Comparison of ENCODE assay signal across 8 mouse cellular contexts in genomic region chr6:30048163-30048500, GRCm38 (mm10). TPM values are rescaled to one million over a fixed set of nuclear protein-coding genes. Genes with fewer than 3 reads are reported as not detected.
DNase-seq lines count a peak whose midpoint lies in the region; ATAC-seq lines count a peak whose summit lies in the region.

No protein-coding gene starts in this region.

- peak overlapping the region; percentile 99 for H3K9ac ChIP-seq in lung, embryonic 15.5 days
- H3K9ac ChIP-seq in embryonic facial prominence, embryonic 15.5 days: peak overlapping the region; percentile 95
- peak overlapping the region; percentile 100 for H3K9ac ChIP-seq in limb, embryonic 13.5 days
- H3K9ac ChIP-seq in stomach, embryonic 14.5 days (replicated peaks; ENCODE audit: low read depth, low read length): peak overlapping the region; percentile 100

- H3K4me3 ChIP-seq in lung, embryonic 15.5 days: peak overlapping the region; percentile 99
- peak overlapping the region; percentile 87 for H3K4me3 ChIP-seq in embryonic facial prominence, embryonic 15.5 days (replicated peaks)
- H3K4me3 ChIP-seq in limb, embryonic 13.5 days: peak overlapping the region; percentile 99
- peak overlapping the region; percentile 97 for H3K4me3 ChIP-seq in stomach, embryonic 14.5 days (ENCODE audit: low read depth, low read length)

- peak; percentile 83 for ATAC-seq in lung, embryonic 15.5 days (ENCODE audit: borderline replicate concordance, extremely low read depth, low FRiP score, low TSS enrichment)
- ATAC-seq in embryonic facial prominence, embryonic 15.5 days (ENCODE audit: insufficient number of reproducible peaks, low FRiP score, low TSS enrichment, low read depth): no peak
- ATAC-seq in limb, embryonic 13.5 days (ENCODE audit: low FRiP score, low read depth): no peak
- ATAC-seq in stomach, embryonic 14.5 days (ENCODE audit: insufficient number of reproducible peaks, insufficient read depth, low FRiP score, low read depth): no peak; the same call in 1 of the 2 replicates

- DNase-seq in lung, postnatal 10 days: no peak
- DNase-seq in layer of hippocampus, adult 11-12 months (ENCODE audit: low spot score): no peak
- no peak for DNase-seq in thymus, postnatal 14 days
- DNase-seq in kidney, postnatal 36 days: no peak

- peak overlapping the region; percentile 100 for H3K27ac ChIP-seq in lung, embryonic 15.5 days
- H3K27ac ChIP-seq in embryonic facial prominence, embryonic 15.5 days (replicated peaks): peak overlapping the region; percentile 99
- H3K27ac ChIP-seq in limb, embryonic 13.5 days: peak overlapping the region; percentile 100
- H3K27ac ChIP-seq in stomach, embryonic 14.5 days (ENCODE audit: low read length): peak overlapping the region; percentile 100

- WGBS in lung, embryonic 15.5 days: 2% methylated on average over 38 of the region's 45 CpGs
- under 1% methylated on average over 37 of the region's 45 CpGs for WGBS in embryonic facial prominence, embryonic 15.5 days
- under 1% methylated on average over 29 of the region's 45 CpGs for WGBS in limb, embryonic 13.5 days
- WGBS in stomach, embryonic 14.5 days: 2% methylated on average over 36 of the region's 45 CpGs

- H3K36me3 ChIP-seq in lung, embryonic 15.5 days: no peaks in the 10 kb centered on the region
- no peaks in the 10 kb centered on the region for H3K36me3 ChIP-seq in embryonic facial prominence, embryonic 15.5 days
- peaks cover 6% of the 10 kb centered on the region for H3K36me3 ChIP-seq in limb, embryonic 13.5 days
- H3K36me3 ChIP-seq in stomach, embryonic 14.5 days (ENCODE audit: control insufficient read depth, insufficient read depth, low read length): no peaks in the 10 kb centered on the region; the same call in 1 of the 2 replicates

- no peaks in the 10 kb centered on the region for H3K27me3 ChIP-seq in lung, embryonic 15.5 days
- H3K27me3 ChIP-seq in embryonic facial prominence, embryonic 15.5 days: no peaks in the 10 kb centered on the region
- H3K27me3 ChIP-seq in limb, embryonic 13.5 days: no peaks in the 10 kb centered on the region
- no peaks in the 10 kb centered on the region for H3K27me3 ChIP-seq in stomach, embryonic 14.5 days (ENCODE audit: control insufficient read depth, insufficient read depth, low read length)

- peak overlapping the region; percentile 68 for H3K4me2 ChIP-seq in lung, embryonic 15.5 days
- H3K4me2 ChIP-seq in embryonic facial prominence, embryonic 15.5 days (replicated peaks): peak overlapping the region; percentile 72
- peak overlapping the region; percentile 84 for H3K4me2 ChIP-seq in limb, embryonic 13.5 days (replicated peaks)
- peak overlapping the region; percentile 68 for H3K4me2 ChIP-seq in stomach, embryonic 14.5 days (replicated peaks; ENCODE audit: low read depth, low read length)

- peaks cover 20% of the 10 kb centered on the region for H3K4me1 ChIP-seq in lung, embryonic 15.5 days
- H3K4me1 ChIP-seq in embryonic facial prominence, embryonic 15.5 days: peaks cover 27% of the 10 kb centered on the region
- H3K4me1 ChIP-seq in limb, embryonic 13.5 days: peaks cover 26% of the 10 kb centered on the region
- peaks cover 11% of the 10 kb centered on the region for H3K4me1 ChIP-seq in stomach, embryonic 14.5 days (ENCODE audit: control insufficient read depth, insufficient read depth, low read length)

- H3K9me3 ChIP-seq in lung, embryonic 15.5 days: no peaks in the 10 kb centered on the region
- no peaks in the 10 kb centered on the region for H3K9me3 ChIP-seq in embryonic facial prominence, embryonic 15.5 days (replicated peaks)
- no peaks in the 10 kb centered on the region for H3K9me3 ChIP-seq in limb, embryonic 13.5 days
- no peaks in the 10 kb centered on the region for H3K9me3 ChIP-seq in stomach, embryonic 14.5 days (ENCODE audit: control insufficient read depth, low read depth, low read length)

RNA-seq across cellular contexts. Expression of gene Nrf1, which starts 0.3 kb away (rescaled TPM):
- 59.9 and 62.5 TPM in 2 replicates for polyA plus RNA-seq in lung, embryonic 15.5 days (2015; fragmentation: Nextera tagmentation; extraction: Ambion mirVana)
- polyA plus RNA-seq in embryonic facial prominence, embryonic 15.5 days (2015; fragmentation: Nextera tagmentation; extraction: Ambion mirVana): 49.5 and 55.1 TPM in 2 replicates
- 67.4 and 70.2 TPM in 2 replicates for polyA plus RNA-seq in limb, embryonic 13.5 days (2015; fragmentation: Nextera tagmentation; extraction: Ambion mirVana)
- 60.9 and 62.5 TPM in 2 replicates for polyA plus RNA-seq in stomach, embryonic 14.5 days (2014; fragmentation: Nextera tagmentation; extraction: Ambion mirVana)
